Mouse (Mus musculus): ENCODE measurements around the gene Anapc5.

Anapc5 gene

DNA sequence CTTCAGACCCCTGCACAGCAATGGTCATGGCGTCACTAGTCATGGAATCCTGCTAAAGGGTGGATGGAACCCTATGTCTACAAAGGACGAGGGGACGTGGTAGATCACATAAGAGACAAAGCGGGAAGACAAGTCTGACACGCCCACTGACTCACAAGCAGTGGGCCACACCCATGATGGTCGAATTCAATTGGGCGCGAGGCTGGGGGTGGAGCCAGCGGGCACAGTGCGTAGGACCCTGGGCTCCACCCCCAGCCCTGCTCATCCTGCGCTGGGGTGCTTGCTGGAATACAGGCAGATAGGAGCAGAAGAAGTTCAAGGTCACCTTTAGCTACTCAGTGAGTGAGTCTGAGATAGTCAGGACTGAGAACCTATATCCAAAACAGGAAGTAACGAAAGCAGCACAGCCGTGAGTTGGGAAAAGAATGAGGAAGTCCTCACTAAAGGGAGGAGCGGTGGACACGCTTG, 52.0 kb downstream of the Anapc5 start:
- in situ Hi-C loops (cut with MboI), result no loop called here

- in situ Hi-C loops (cut with MboI), result no loop called here
Observed at GRCm38 (mm10) chr5:122767283-122767682, 53.9 kb downstream of the Anapc5 start.

- in situ Hi-C loops (cut with MboI), result no loop called here
Observed at GRCm38 (mm10) chr5:122764032-122764464, 57.1 kb downstream of the Anapc5 start.

- in situ Hi-C loops (cut with MboI), result no loop called here
Observed at GRCm38 (mm10) chr5:122763271-122764031, 57.7 kb downstream of the Anapc5 start.

DNA sequence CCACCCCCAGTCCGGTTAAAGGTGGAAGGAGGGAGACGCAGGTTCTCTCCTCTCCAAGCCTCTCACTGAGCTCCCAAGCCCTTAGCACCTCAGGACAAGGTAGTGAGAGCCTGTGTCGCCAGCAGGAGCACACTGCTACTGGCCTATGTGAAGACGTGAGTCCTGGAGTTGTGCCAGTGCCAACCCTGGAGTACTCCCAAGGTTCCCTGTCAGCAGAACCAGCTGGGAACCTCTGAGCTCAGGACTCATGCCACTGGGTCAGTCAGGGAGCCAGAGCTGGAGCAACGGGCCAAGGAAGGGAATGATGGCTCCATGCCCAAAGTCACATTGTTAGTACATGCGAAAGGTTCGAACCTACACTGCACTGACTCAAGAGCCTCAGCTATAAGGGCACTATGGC, 64.5 kb downstream of the Anapc5 start:
- in situ Hi-C loops (cut with MboI), result no loop called here

- in situ Hi-C loops (cut with MboI), result no loop called here
Observed at GRCm38 (mm10) chr5:122756144-122756543, 65.0 kb downstream of the Anapc5 start.

DNA sequence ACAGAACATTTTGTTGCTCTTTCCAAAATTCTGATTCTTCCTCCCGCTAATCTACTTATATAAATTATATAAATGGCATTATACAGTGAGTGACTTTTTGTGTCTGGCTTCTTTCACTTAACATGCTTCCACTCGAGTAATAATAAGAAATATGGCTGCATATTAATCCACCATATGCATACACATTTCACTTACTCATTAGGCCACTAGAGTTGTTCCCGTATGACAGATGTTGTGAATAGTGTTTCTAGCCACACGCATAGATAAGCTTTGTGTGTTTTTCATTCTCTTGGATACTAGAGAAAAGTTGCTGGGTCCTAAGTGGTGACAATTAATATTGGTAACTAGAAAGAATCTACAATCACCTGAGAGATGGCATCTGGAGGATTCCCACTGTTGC, 65.5 kb downstream of the Anapc5 start:
- in situ Hi-C loops (cut with MboI), result no loop called here

DNA sequence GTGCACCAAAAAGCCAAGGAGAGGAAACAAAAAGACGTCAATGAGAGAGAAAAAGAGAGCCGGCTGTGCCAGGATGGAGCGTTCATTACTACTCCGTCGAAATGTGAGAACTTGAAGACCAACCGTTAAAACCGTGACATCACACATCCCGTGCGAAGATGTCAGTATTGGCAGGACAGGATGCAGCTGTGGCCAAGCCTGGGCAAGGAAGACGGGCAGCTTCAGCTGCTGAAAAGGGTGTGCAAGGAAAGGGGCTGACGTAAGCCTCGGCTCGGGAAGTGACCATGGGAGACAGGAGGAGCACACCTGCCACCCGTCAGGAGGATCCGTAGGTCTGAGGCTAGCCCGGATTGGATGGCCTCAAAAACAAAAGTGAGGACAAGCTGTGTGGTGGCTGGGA, 66.7 kb downstream of the Anapc5 start:
- in situ Hi-C loops (cut with MboI), result no loop called here

GRCm38 (mm10) chr5:122747950-122748349, 73.2 kb downstream of the Anapc5 start:
- in situ Hi-C loops (cut with MboI), result no loop called here

GRCm38 (mm10) chr5:122743880-122744422, 77.2 kb downstream of the Anapc5 start:
- in situ Hi-C loops (cut with MboI), result no loop called here
